Mouse (Mus musculus) left cerebral cortex, adult 9 months (tissue): Measurements from ENCODE around the gene Adat1.

ENCODE experiments used
- DNase-seq, 2 experiments: peaks; one replicate each; pipeline ENCODE4 v3.0.0; 2022; ENCODE audit warnings: low spot score in 2 of 2

The Adat1 gene

GRCm38 (mm10) chr8:111992013-111992702 is at the start of gene Adat1:
TSS of gene Adat1 (minus strand) at chr8:111992302.
- DNase-seq, result peak; percentile 59 to 84

GRCm38 (mm10) chr8:112037521-112037920 is 45.4 kb upstream of the Adat1 start:
- DNase-seq, result no peak

- DNase-seq, result peak in 1 of 2 experiments; percentile 17
These were observed 42.5 kb upstream of the Adat1 start for GRCm38 (mm10) chr8:112034603-112035002.

GRCm38 (mm10) chr8:112033071-112033470 is 41.0 kb upstream of the Adat1 start:
- no peak for DNase-seq

GRCm38 (mm10) chr8:112030663-112031062 is 38.6 kb upstream of the Adat1 start:
- DNase-seq, result no peak

GRCm38 (mm10) chr8:112029455-112029854 is 37.4 kb upstream of the Adat1 start:
- DNase-seq, result no peak

GRCm38 (mm10) chr8:112014936-112015335 is 22.8 kb upstream of the Adat1 start, which contains the start of gene Gm6793:
TSS of gene Gm6793 (minus strand) at chr8:112015036.
- no peak for DNase-seq

- peak in 1 of 2 experiments; percentile 19 for DNase-seq
These were observed 19.7 kb upstream of the Adat1 start for GRCm38 (mm10) chr8:112011816-112012242.

GRCm38 (mm10) chr8:112010997-112011815 is 19.1 kb upstream of the Adat1 start, which contains the start of the genes Kars and Terf2ip:
TSS of gene Kars (minus strand) at chr8:112011323.
TSS of gene Terf2ip (plus strand) at chr8:112011398.
- peak; percentile 78 to 90 for DNase-seq

GRCm38 (mm10) chr8:112009558-112009957 is 17.5 kb upstream of the Adat1 start:
- DNase-seq, result no peak

GRCm38 (mm10) chr8:112007669-112008068 is 15.6 kb upstream of the Adat1 start:
- DNase-seq, result no peak

- DNase-seq, result peak in 1 of 2 experiments; percentile 42
These were observed 13.5 kb upstream of the Adat1 start for GRCm38 (mm10) chr8:112005601-112006000.

GRCm38 (mm10) chr8:112004754-112005153 is 12.7 kb upstream of the Adat1 start:
- DNase-seq, result no peak

- DNase-seq, result no peak
These were observed 569 bp upstream of the Adat1 start for GRCm38 (mm10) chr8:111992703-111993039.

- no peak for DNase-seq
These were observed 824 bp downstream of the Adat1 start for GRCm38 (mm10) chr8:111991278-111991677.

GRCm38 (mm10) chr8:111989911-111990310 is 2.2 kb downstream of the Adat1 start:
- peak in 1 of 2 experiments; percentile 78 for DNase-seq

GRCm38 (mm10) chr8:111984511-111984910 is 7.6 kb downstream of the Adat1 start:
- DNase-seq, result peak; percentile 36 to 37

GRCm38 (mm10) chr8:111982116-111982515 is 10.0 kb downstream of the Adat1 start:
- no peak for DNase-seq

GRCm38 (mm10) chr8:111978147-111978546 is 14.0 kb downstream of the Adat1 start:
- DNase-seq, result no peak

- DNase-seq, result no peak
These were observed 15.8 kb downstream of the Adat1 start for GRCm38 (mm10) chr8:111976326-111976725.

GRCm38 (mm10) chr8:111975706-111976105 is 16.4 kb downstream of the Adat1 start:
- no peak for DNase-seq

- DNase-seq, result no peak
These were observed 18.0 kb downstream of the Adat1 start for GRCm38 (mm10) chr8:111974138-111974537.

GRCm38 (mm10) chr8:111968991-111969390 is 23.1 kb downstream of the Adat1 start:
- DNase-seq, result no peak
